Mouse (Mus musculus) midbrain, embryonic 14.5 days (tissue): ENCODE measurements around the gene Spock1. TPM values are rescaled to one million over a fixed set of nuclear protein-coding genes. Genes with fewer than 3 reads are reported as not detected.

Experiments
- ATAC-seq: fragments of 200-750 bp; cut with Nextera tagmentation; 2 replicates; pipeline ENCODE4 v1.8.0; 2017; ENCODE audit warnings: moderate number of reproducible peaks, moderate library complexity; ENCODE audit not compliant: low FRiP score, low TSS enrichment
- DNase-seq: peaks from one replicate; pipeline ENCODE4 v3.0.0-alpha.2; 2015
- H3K27ac ChIP-seq: fragments of 300-500 bp; sonication (generic); replicated peaks from 2 replicates; pipeline ENCODE4 v1.5.1; 2014; ENCODE audit warnings: mild to moderate bottlenecking, low read depth, low read length, moderate library complexity
- H3K27me3 ChIP-seq: fragments of 300-500 bp; sonication (generic); 2 replicates; pipeline ENCODE4 v1.6.1; 2014; ENCODE audit warnings: low read length, control low read depth, mixed read lengths; ENCODE audit not compliant: control insufficient read depth, insufficient read depth
- H3K36me3 ChIP-seq: fragments of 300-500 bp; sonication (generic); 2 replicates; pipeline ENCODE4 v1.6.1; 2014; ENCODE audit warnings: low read length, control low read depth; ENCODE audit not compliant: control insufficient read depth, insufficient read depth
- H3K4me1 ChIP-seq: fragments of 300-500 bp; sonication (generic); 2 replicates; pipeline ENCODE4 v1.6.1; 2014; ENCODE audit warnings: mild to moderate bottlenecking, antibody characterized with exemption, low read length, control low read depth; ENCODE audit not compliant: control insufficient read depth, insufficient read depth
- H3K4me2 ChIP-seq: fragments of 300-500 bp; sonication (generic); 2 replicates; pipeline ENCODE4 v1.6.1; 2014; ENCODE audit warnings: mild to moderate bottlenecking, low read length, moderate library complexity
- H3K4me3 ChIP-seq: fragments of 300-500 bp; sonication (generic); replicated peaks from 2 replicates; pipeline ENCODE4 v1.5.1; 2014; ENCODE audit warnings: low read depth, low read length
- H3K9ac ChIP-seq: fragments of 300-500 bp; sonication (generic); replicated peaks from 2 replicates; pipeline ENCODE4 v1.6.1; 2014; ENCODE audit warnings: mild to moderate bottlenecking, low read length, moderate library complexity
- H3K9me3 ChIP-seq: fragments of 300-500 bp; sonication (generic); 2 replicates; pipeline ENCODE4 v1.6.1; 2016; ENCODE audit warnings: low read length, control low read depth, mixed read lengths; ENCODE audit not compliant: control insufficient read depth
- WGBS: fragments of 180-500 bp; shearing (Covaris S2); extraction: QIAGEN DNeasy Blood & Tissue Kit; methylation state at CpG from one replicate; pipeline ENCODE4 v1.1.7; 2014; 5-methylcytosine and 5-hydroxymethylcytosine counted together
- polyA plus RNA-seq: library from polyadenylated mRNA; unstranded; fragments of >200 nt; fragmentation: Nextera tagmentation; extraction: Ambion mirVana; gene quantifications from 2 replicates; pipeline ENCODE4 v1.2.1, GENCODE M21; 2014

Spock1 gene
- polyA plus RNA-seq, 1 experiment from 2014 or later = 73.1 TPM

DNA sequence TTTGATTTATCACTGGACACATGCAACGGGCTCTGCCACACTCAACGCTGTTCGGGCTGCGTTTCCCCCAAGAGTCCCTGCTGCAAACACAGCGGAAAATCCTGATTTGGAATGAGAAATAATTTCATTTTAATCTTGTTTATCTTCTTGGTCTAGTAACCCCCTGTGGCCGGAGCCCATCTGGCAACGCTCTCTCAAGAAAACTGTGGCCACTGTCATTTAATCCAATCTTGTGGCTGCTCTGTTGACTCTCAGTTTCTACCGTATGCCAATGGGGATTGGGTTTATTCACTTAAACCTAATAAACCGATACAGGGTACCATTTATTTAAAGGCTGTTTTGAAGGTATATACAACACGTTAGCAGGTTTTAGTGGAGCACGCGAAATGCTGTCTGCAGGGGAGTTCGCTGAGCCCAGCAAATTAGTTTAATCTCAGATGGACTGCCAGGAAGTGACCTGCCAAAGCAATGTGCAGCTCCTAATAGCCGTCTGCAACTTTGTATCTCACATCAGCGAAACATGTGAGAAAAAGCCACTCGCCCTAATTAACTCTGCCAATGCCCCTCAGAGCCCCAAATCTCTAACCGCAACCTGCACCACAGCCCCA, 185.7 kb downstream of the Spock1 start:
- H3K4me3 ChIP-seq = no peak overlapping the region
- DNase-seq (peak; percentile 57), ATAC-seq (no peak)
- WGBS = 42% methylated on average over 17 of the region's 17 CpGs
- peak overlapping the region; percentile 20; the same call in 1 of the 2 replicates for H3K27ac ChIP-seq
- H3K36me3 ChIP-seq = no peaks in the 10 kb centered on the region
- no peaks in the 10 kb centered on the region for H3K27me3 ChIP-seq
- no peak overlapping the region for H3K9ac ChIP-seq
- peaks cover 10% of the 10 kb centered on the region for H3K4me1 ChIP-seq
- no peaks in the 10 kb centered on the region for H3K9me3 ChIP-seq
- peak overlapping the region; percentile 13; the same call in 1 of the 2 replicates for H3K4me2 ChIP-seq

DNA sequence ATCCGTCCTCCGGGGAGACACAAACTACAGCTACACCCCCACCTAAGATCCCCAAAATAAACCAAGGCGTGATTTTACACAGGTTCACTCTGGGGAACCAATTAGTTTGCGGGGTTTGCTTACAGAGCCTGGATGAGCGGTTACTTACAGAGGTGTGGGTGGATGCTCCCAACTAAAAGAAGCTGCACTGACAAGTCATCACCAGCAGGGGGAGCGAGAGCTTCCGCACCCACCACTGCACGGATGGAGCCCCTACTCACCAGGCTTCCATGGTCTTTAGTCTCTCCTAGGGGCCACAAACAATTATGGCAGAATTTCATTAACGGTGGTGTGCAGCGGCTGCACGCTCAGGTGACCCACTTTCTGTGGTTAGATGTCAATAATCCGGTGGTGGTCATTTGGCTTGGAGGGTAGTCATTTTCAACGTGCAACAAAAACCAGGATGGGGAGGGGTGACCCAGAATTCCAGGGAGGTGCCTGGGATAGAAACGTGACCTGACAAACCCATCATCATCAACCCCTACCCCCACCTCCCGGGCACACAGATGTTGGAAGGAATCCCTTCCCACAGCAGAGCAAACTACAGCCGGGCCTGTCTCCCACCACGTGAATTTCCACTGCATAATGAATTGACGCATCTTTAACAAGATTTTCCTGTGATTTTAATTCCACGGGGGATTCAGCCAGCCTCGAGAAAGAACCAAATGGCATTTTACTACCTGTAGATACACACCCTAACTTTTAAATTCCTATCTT, 186.4 kb downstream of the Spock1 start:
- Histone ChIP-seq H3K36me3 (no peaks in the 10 kb centered on the region), H3K27me3 (no peaks in the 10 kb centered on the region), H3K4me1 (peaks cover 10% of the 10 kb centered on the region), H3K9me3 (no peaks in the 10 kb centered on the region), H3K9ac (no peak overlapping the region), H3K4me3 (no peak overlapping the region), H3K27ac (0 out of 2 replicates have a peak overlapping the region, but pooled peaks have one; percentile 28), H3K4me2 (peak overlapping the region; percentile 13; the same call in 1 of the 2 replicates)
- DNase-seq = peak; percentile 73
- 48% methylated on average over 20 of the region's 20 CpGs for WGBS
- ATAC-seq = no peak

DNA sequence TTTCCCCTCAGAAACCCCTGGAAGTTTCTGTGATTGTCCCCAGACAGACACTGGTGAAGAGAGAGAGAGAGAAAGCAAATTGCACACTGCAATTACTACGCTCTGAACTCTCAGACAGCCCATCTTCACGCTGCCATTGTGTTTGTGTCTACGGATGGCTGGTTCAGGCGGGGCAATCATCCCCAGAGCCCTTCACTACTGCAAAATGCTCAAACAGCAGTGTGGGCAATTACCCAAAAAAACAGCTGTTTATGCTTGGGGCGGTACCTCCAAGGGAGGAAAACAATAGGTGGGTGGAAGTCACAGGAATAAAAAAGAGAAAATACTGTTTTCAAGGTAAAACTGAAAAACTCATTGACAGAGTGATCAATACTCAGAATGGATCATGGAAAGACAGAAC, 190.0 kb downstream of the Spock1 start:
- ATAC-seq = no peak
- Histone ChIP-seq H3K4me3 (no peak overlapping the region), H3K9me3 (no peaks in the 10 kb centered on the region), H3K27ac (no peak overlapping the region), H3K9ac (no peak overlapping the region), H3K4me1 (peaks cover 9% of the 10 kb centered on the region), H3K36me3 (no peaks in the 10 kb centered on the region), H3K4me2 (no peak overlapping the region), H3K27me3 (no peaks in the 10 kb centered on the region)
- 16% methylated on average over 5 of the region's 5 CpGs for WGBS
- DNase-seq = no peak

DNA sequence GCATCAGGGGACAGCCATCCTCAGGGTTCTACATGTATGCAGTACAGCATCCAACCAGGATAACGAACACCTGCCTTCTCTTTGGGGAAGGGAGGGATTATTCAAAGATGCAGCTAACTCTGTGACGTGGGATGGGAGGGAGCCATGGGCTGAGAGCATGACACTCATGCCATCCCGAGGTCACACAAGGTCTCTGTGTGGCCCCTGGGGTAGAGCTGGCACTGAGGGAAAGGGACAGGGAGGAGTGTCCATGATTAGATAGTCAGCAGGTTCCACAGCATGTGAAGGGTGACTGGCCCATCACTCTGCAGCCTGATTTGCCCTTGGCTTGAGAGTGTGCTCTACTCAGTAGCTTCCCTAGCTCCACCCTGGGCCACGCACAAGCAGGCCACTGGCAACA, 195.2 kb downstream of the Spock1 start:
- Histone ChIP-seq H3K4me3 (no peak overlapping the region), H3K36me3 (no peaks in the 10 kb centered on the region), H3K9me3 (no peaks in the 10 kb centered on the region), H3K4me2 (no peak overlapping the region), H3K4me1 (no peaks in the 10 kb centered on the region), H3K9ac (no peak overlapping the region), H3K27ac (no peak overlapping the region), H3K27me3 (no peaks in the 10 kb centered on the region)
- 80% methylated on average over 4 of the region's 4 CpGs for WGBS
- DNase-seq = no peak
- ATAC-seq = no peak

DNA sequence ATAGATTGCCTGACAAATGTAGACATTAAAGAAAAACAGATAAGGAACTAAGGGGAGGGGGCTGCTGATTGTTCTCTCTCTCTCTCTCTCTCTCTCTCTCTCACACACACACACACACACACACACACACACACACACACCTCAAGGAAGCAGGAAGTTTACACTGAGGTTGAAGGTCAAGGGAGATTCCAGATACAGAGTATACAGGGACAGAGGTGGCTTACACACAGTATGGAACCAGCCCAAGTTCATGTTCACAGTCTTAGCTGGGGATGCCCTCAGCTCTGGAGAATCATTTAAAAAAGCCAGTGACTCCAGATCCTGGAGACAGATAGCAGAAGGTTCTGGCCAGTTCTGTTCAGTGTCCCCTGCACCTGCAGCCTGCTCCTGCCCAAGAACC, 199.7 kb downstream of the Spock1 start:
- H3K27ac ChIP-seq = no peak overlapping the region
- ATAC-seq (no peak), DNase-seq (no peak)
- no peak overlapping the region for H3K4me3 ChIP-seq
- H3K9ac ChIP-seq = no peak overlapping the region
- H3K4me2 ChIP-seq = no peak overlapping the region
- no peaks in the 10 kb centered on the region for H3K4me1 ChIP-seq
- no peaks in the 10 kb centered on the region for H3K36me3 ChIP-seq
- no peaks in the 10 kb centered on the region for H3K27me3 ChIP-seq
- H3K9me3 ChIP-seq = no peaks in the 10 kb centered on the region

DNA sequence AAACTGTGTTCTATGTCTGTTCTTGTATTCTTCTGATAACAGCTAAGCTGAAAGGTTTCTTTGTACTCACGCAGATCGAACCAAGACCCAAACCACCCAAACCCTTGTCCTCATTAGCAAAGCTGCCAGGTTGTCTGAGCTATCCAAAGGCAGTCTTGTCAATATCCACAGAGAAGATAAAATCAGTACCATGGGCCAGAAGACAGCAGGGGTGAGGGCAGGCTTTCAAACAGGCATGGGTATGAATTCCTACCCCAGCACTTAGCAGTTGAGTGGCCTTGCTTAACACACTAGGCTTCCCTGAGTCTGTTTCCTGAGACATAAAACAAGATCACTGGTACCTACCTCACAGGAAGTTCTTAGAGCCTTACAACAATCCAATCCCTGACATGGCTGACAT, 205.2 kb downstream of the Spock1 start:
- H3K9me3 ChIP-seq = no peaks in the 10 kb centered on the region
- ATAC-seq = no peak

DNA sequence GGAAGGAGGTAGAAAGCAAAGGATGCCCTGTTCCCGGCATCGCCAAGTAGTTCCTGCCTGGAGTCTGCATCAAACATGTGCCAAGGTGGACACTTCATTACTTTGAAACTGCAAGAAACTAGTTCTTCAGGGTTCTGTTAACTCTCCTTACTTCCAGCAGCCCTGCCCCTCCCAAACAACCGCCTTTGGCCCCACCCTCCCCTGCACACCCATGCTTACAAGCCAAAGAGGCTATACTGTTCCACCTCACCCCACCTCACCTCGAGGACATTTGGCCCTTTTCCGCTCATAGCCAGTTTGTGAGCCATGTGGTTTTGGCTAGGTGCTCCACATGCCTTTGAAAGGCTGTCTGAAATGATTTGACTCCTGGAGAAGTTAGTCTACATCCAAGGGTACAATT, 211.4 kb downstream of the Spock1 start:
- Histone ChIP-seq H3K27me3 (no peaks in the 10 kb centered on the region), H3K36me3 (no peaks in the 10 kb centered on the region), H3K27ac (no peak overlapping the region), H3K9ac (no peak overlapping the region), H3K4me1 (peaks cover 2% of the 10 kb centered on the region; the same call in 1 of the 2 replicates), H3K4me3 (no peak overlapping the region), H3K4me2 (no peak overlapping the region), H3K9me3 (no peaks in the 10 kb centered on the region)
- WGBS = 83% methylated on average over 5 of the region's 5 CpGs
- no peak for ATAC-seq
- no peak for DNase-seq

More for the DNA sequence above, 205.2 kb downstream of the Spock1 start:
- Histone ChIP-seq H3K4me1 (peaks cover 3% of the 10 kb centered on the region; the same call in 1 of the 2 replicates), H3K4me2 (no peak overlapping the region), H3K27me3 (no peaks in the 10 kb centered on the region), H3K36me3 (no peaks in the 10 kb centered on the region), H3K9ac (no peak overlapping the region), H3K4me3 (no peak overlapping the region), H3K27ac (no peak overlapping the region)
- 88% methylated on average over 2 of the region's 2 CpGs for WGBS
- no peak for DNase-seq

DNA sequence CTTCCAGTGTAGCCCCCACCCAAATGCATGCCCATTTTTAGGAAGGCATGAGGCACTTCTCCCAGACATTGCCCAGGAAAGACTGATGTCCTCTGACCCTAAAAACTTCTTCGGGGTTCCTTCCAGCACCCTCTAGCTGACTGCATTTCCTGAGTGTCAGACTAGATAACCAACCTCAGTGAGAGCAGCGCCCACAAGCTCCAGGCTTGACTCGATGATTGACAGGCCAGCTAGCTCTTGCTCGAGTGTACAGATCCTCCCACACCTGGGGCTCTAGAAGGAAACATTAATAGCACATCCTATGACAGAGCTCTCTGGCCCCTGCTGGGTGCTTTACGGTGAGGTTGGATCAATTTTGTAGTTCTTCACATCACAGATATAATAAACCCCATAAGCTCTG, 219.2 kb downstream of the Spock1 start:
- ATAC-seq (no peak), DNase-seq (no peak)
- Histone ChIP-seq H3K36me3 (no peaks in the 10 kb centered on the region), H3K4me1 (no peaks in the 10 kb centered on the region), H3K4me2 (no peak overlapping the region), H3K9ac (no peak overlapping the region), H3K27ac (no peak overlapping the region), H3K27me3 (no peaks in the 10 kb centered on the region), H3K4me3 (no peak overlapping the region), H3K9me3 (no peaks in the 10 kb centered on the region)
- WGBS = 84% methylated on average over 5 of the region's 5 CpGs

DNA sequence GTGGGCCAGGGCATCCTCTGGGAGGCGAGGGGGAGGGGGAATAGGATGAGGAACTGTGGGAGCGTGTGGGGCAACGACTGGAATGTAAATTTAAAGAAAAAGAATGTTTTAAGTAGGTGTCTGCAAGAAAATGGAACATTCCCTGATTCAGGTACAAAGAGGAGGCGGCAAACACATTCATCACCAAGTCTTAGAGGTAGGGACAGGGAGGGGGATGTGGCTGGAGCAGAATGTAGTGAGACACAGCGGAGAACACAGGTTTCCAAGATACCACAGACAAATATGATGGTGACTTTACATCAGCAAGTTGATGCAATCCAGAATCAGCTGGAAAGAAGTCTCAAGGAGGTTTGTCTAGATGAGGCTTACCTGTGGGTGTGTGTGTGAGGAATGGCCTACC, 221.7 kb downstream of the Spock1 start:
- Histone ChIP-seq H3K4me2 (no peak overlapping the region), H3K27ac (no peak overlapping the region), H3K9me3 (no peaks in the 10 kb centered on the region), H3K36me3 (no peaks in the 10 kb centered on the region), H3K27me3 (no peaks in the 10 kb centered on the region), H3K4me3 (no peak overlapping the region), H3K4me1 (no peaks in the 10 kb centered on the region), H3K9ac (no peak overlapping the region)
- ATAC-seq = no peak
- DNase-seq = no peak
- 77% methylated on average over 5 of the region's 5 CpGs for WGBS
